Mouse (Mus musculus) myocyte (in vitro differentiated cells): ENCODE results near the gene Gm14408.
"Not testable (repeated sequence)": the region's sequence is repeated elsewhere in the genome, so short reads cannot be mapped to it uniquely, and the experiment has no call there.

ENCODE experiments used
- CEBPB ChIP-seq: IDR thresholded peaks from 2 replicates; pipeline ENCODE4 v1.6.1; 2011; ENCODE audit warnings: mild to moderate bottlenecking, moderate library complexity; ENCODE audit not compliant: poor library complexity, insufficient read depth, severe bottlenecking
- E2F4 ChIP-seq: IDR thresholded peaks from one replicate; pipeline ENCODE4 v1.6.1; 2011; ENCODE audit warnings: mild to moderate bottlenecking, control low read depth, moderate library complexity; ENCODE audit not compliant: insufficient read depth
- MAX ChIP-seq: IDR thresholded peaks from one replicate; pipeline ENCODE4 v1.6.1; 2011; ENCODE audit warnings: low read depth, mild to moderate bottlenecking, control low read depth
- MYOD1 ChIP-seq, 3 experiments: IDR thresholded peaks; one replicate each; pipeline ENCODE4 v1.6.1; 2011; ENCODE audit warnings: control low read depth in 2 of 3, low read depth in 2 of 3, mild to moderate bottlenecking in 2 of 3, moderate library complexity in 1 of 3; ENCODE audit not compliant: insufficient read length in 2 of 3, control insufficient read depth in 1 of 3
- MYOG ChIP-seq, 3 experiments: IDR thresholded peaks; one replicate each; pipeline ENCODE4 v1.6.1; 2011; ENCODE audit warnings: control low read depth in 2 of 3, low read depth in 2 of 3, mild to moderate bottlenecking in 2 of 3; ENCODE audit not compliant: insufficient read length in 2 of 3, control insufficient read depth in 1 of 3, insufficient read depth in 1 of 3
- POLR2A ChIP-seq: IDR thresholded peaks from one replicate; pipeline ENCODE4 v1.6.1; 2011; ENCODE audit warnings: low read depth, mild to moderate bottlenecking, control low read depth, moderate library complexity; ENCODE audit not compliant: insufficient read length
- POLR2AphosphoS2 ChIP-seq: IDR thresholded peaks from one replicate; pipeline ENCODE4 v1.6.1; 2011; ENCODE audit warnings: low read depth, control low read depth; ENCODE audit not compliant: insufficient read length
- REST ChIP-seq: IDR thresholded peaks from one replicate; pipeline ENCODE4 v1.6.1; 2011; ENCODE audit warnings: mild to moderate bottlenecking, control low read depth, moderate library complexity; ENCODE audit not compliant: insufficient read depth, insufficient read length
- SRF ChIP-seq: IDR thresholded peaks from one replicate; pipeline ENCODE4 v1.6.1; 2011; ENCODE audit warnings: low read depth; ENCODE audit not compliant: control insufficient read depth, insufficient read length
- TCF12 ChIP-seq: IDR thresholded peaks from one replicate; pipeline ENCODE4 v1.6.1; 2011; ENCODE audit warnings: mild to moderate bottlenecking, control low read depth; ENCODE audit not compliant: poor library complexity, insufficient read depth, severe bottlenecking
- TCF3 ChIP-seq: IDR thresholded peaks from one replicate; pipeline ENCODE4 v1.6.1; 2011; ENCODE audit warnings: low read depth, control low read depth; ENCODE audit not compliant: insufficient read length
- USF1 ChIP-seq: IDR thresholded peaks from one replicate; pipeline ENCODE4 v1.6.1; 2011; ENCODE audit warnings: low read depth, mild to moderate bottlenecking, control low read depth, moderate library complexity

DNA sequence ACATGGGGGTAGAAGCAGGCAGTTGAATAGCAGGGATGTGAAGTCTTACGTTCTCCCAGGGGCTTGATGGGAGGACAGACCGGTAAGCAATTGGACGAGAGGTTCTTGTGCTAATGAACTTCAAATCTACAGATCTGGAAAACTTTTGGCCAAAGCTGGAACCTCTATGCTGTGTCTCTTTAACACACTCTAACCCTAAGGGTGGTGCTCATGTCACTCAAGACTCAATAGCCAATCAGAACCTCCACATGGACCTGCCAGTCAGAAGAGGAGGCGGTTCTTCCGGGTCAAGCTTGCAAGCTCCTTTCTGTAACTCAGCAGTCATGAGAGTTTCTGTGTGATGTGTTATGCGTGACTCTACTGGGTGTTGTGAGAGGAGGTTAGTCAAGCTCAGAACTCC is 32.6 kb upstream of the Gm14408 start, which contains the start of gene Gm14295:
- TF ChIP-seq TCF3; POLR2A; MYOG (IDR thresholded peaks at IDR 0.05; ENCODE audit: control insufficient read depth in 1 of 3, insufficient read depth in 1 of 3, insufficient read length in 2 of 3, low read depth in 2 of 3); MAX; POLR2AphosphoS2; TCF12; USF1; E2F4; REST; CEBPB; MYOD1 (IDR thresholded peaks at IDR 0.05; ENCODE audit: control insufficient read depth in 1 of 3, insufficient read length in 2 of 3, low read depth in 2 of 3); SRF: not testable (repeated sequence)
